Mouse (Mus musculus): ENCODE results near the gene Mycl. TPM values are rescaled to one million over a fixed set of nuclear protein-coding genes. Genes with fewer than 3 reads are reported as not detected.

Mycl gene
- total and polyA plus RNA-seq, 3 experiments: not detected

GRCm38 (mm10) chr4:123014501-123015282, 19.2 kb downstream of the Mycl start:
- Histone ChIP-seq H3K27ac (ENCODE audit: control insufficient read depth, low read depth, low read length) (no peak overlapping the region), H3K9ac (ENCODE audit: control insufficient read depth, low read depth, low read length, poor library complexity, severe bottlenecking) (no peak overlapping the region), H3K79me2 (ENCODE audit: control insufficient read depth, insufficient read depth, low read length, poor library complexity) (peaks cover 30% of the 10 kb centered on the region), H3K4me3 (ENCODE audit: control insufficient read depth in 1 of 2, insufficient read depth in 1 of 2, low read depth in 2 of 2, low read length in 2 of 2) (no peak overlapping the region), H3K9me3 (replicated peaks; ENCODE audit: insufficient read depth, low read length) (no peaks in the 10 kb centered on the region), H3K27me3 (ENCODE audit: control insufficient read depth in 1 of 2, insufficient read depth in 2 of 2, low read length in 2 of 2) (0 out of 4 replicates have a peak, but pooled peaks cover 0 to 1% of the 10 kb centered on the region in 2 experiments), H3K36me3 (ENCODE audit: control insufficient read depth in 1 of 2, insufficient read depth in 2 of 2, low read length in 2 of 2) (peaks cover 1 to 13% of the 10 kb centered on the region in 2 experiments; a peak in 3 of 4 replicates), H3K4me1 (ENCODE audit: control insufficient read depth in 1 of 2, insufficient read depth in 2 of 2, low read length in 2 of 2) (peaks cover 5% of the 10 kb centered on the region in 2 experiments; a peak in 2 of 4 replicates)
- DNase-seq (ENCODE audit: low read depth, low spot score): no peak
- TF ChIP-seq USF1 (IDR thresholded peaks at IDR 0.05; ENCODE audit: low read depth, low read length) (no peak), CHD2 (IDR thresholded peaks at IDR 0.05; ENCODE audit: low read length) (no peak), CHD1 (IDR thresholded peaks at IDR 0.05; ENCODE audit: low read depth, low read length) (no peak), MAZ (IDR thresholded peaks at IDR 0.05; ENCODE audit: low read depth, low read length) (no peak), MAX (IDR thresholded peaks at IDR 0.05; ENCODE audit: low read length) (no peak)

- peak within 1 kb of the TSS; percentile 74 for H3K9ac ChIP-seq (ENCODE audit: control insufficient read depth, low read depth, low read length, poor library complexity, severe bottlenecking)
- TF ChIP-seq POLR2AphosphoS5 (IDR thresholded peaks at IDR 0.05; ENCODE audit: borderline replicate concordance, low read depth, low read length) (no peak), POLR2AphosphoS2 (IDR thresholded peaks at IDR 0.05; ENCODE audit: low read length) (peak; percentile 67; the same call in 1 of the 2 replicates), ZKSCAN1 (IDR thresholded peaks at IDR 0.05; ENCODE audit: low read depth, low read length) (no peak), POLR2A (IDR thresholded peaks at IDR 0.05; ENCODE audit: control insufficient read depth in 1 of 2, insufficient read depth in 1 of 2, low read depth in 1 of 2, low read length in 2 of 2, poor library complexity in 1 of 2) (peak; percentile 81 to 95), HCFC1 (IDR thresholded peaks at IDR 0.05; ENCODE audit: low read depth, low read length) (peak; percentile 79), EP300 (IDR thresholded peaks at IDR 0.05; ENCODE audit: low read depth in 1 of 2, low read length in 2 of 2) (no peak), SIN3A (IDR thresholded peaks at IDR 0.05; ENCODE audit: low read length) (peak; percentile 84), UBTF (IDR thresholded peaks at IDR 0.05; ENCODE audit: borderline replicate concordance, insufficient read depth, low read depth, low read length) (no peak), RCOR1 (IDR thresholded peaks at IDR 0.05; ENCODE audit: low read depth, low read length) (no peak), ZNF384 (IDR thresholded peaks at IDR 0.05; ENCODE audit: low read depth, low read length) (no peak), MYB (IDR thresholded peaks at IDR 0.05; ENCODE audit: low read depth, low read length) (no peak), MXI1 (IDR thresholded peaks at IDR 0.05; ENCODE audit: low read depth, low read length) (peak; percentile 95), NRF1 (IDR thresholded peaks at IDR 0.05; ENCODE audit: insufficient read depth, low read depth, low read length, poor library complexity, severe bottlenecking) (peak; percentile 86), CHD2 (IDR thresholded peaks at IDR 0.05; ENCODE audit: low read length) (no peak), GABPA (IDR thresholded peaks at IDR 0.05; ENCODE audit: low read depth, low read length) (no peak), ZMIZ1 (IDR thresholded peaks at IDR 0.05; ENCODE audit: low read depth, low read length) (0 out of 2 replicates have a peak, but pooled peaks have one; percentile 51), NELFE (IDR thresholded peaks at IDR 0.05; ENCODE audit: low read depth, low read length) (peak; percentile 89), ELF1 (IDR thresholded peaks at IDR 0.05; ENCODE audit: low read depth, low read length) (peak; percentile 80), GATA1 (IDR thresholded peaks at IDR 0.05; ENCODE audit: low read depth, low read length) (no peak), TBP (IDR thresholded peaks at IDR 0.05; ENCODE audit: low read depth, low read length) (peak; percentile 82), CHD1 (IDR thresholded peaks at IDR 0.05; ENCODE audit: low read depth, low read length) (no peak), MAX (IDR thresholded peaks at IDR 0.05; ENCODE audit: low read length) (peak; percentile 78), MAZ (IDR thresholded peaks at IDR 0.05; ENCODE audit: low read depth, low read length) (no peak), MAFK (IDR thresholded peaks at IDR 0.05; ENCODE audit: borderline replicate concordance, low read depth, low read length) (no peak), CTCF (IDR thresholded peaks at IDR 0.05 in 2 of 3, conservative IDR thresholded peaks at IDR 0.05 in 1 of 3; ENCODE audit: control insufficient read depth in 1 of 3, insufficient read depth in 1 of 3, low read depth in 2 of 3, low read length in 3 of 3, poor library complexity in 1 of 3, severe bottlenecking in 1 of 3) (no peak), MYC (IDR thresholded peaks at IDR 0.05; ENCODE audit: low read depth, low read length) (peak; percentile 82), USF2 (IDR thresholded peaks at IDR 0.05; ENCODE audit: borderline replicate concordance in 1 of 2, insufficient read depth in 1 of 2, low read depth in 1 of 2, low read length in 2 of 2) (no peak), ETS1 (IDR thresholded peaks at IDR 0.05; ENCODE audit: low read depth, low read length) (no peak)
Measured at GRCm38 (mm10) chr4:123016451-123016957, 21.1 kb downstream of the Mycl start, which contains the start of gene Trit1. Gene Trit1 (plus strand): TSS chr4:123016597.

More at GRCm38 (mm10) chr4:123016451-123016957, 21.1 kb downstream of the Mycl start, which contains the start of gene Trit1:
- Histone ChIP-seq H3K4me1 (ENCODE audit: control insufficient read depth in 1 of 2, insufficient read depth in 2 of 2, low read length in 2 of 2) (peaks cover 5% of the 10 kb centered on the region in 2 experiments; a peak in 2 of 4 replicates), H3K36me3 (ENCODE audit: control insufficient read depth in 1 of 2, insufficient read depth in 2 of 2, low read length in 2 of 2) (peaks cover 9 to 13% of the 10 kb centered on the region in 2 experiments; a peak in 3 of 4 replicates), H3K9me3 (replicated peaks; ENCODE audit: insufficient read depth, low read length) (no peaks in the 10 kb centered on the region), H3K79me2 (ENCODE audit: control insufficient read depth, insufficient read depth, low read length, poor library complexity) (peaks cover 45% of the 10 kb centered on the region), H3K27me3 (ENCODE audit: control insufficient read depth in 1 of 2, insufficient read depth in 2 of 2, low read length in 2 of 2) (no peaks in the 10 kb centered on the region), H3K27ac (ENCODE audit: control insufficient read depth, low read depth, low read length) (peak within 1 kb of the TSS; percentile 34), H3K4me3 (ENCODE audit: control insufficient read depth in 1 of 2, insufficient read depth in 1 of 2, low read depth in 2 of 2, low read length in 2 of 2) (peak within 1 kb of the TSS; percentile 68 to 92)
- DNase-seq (ENCODE audit: low read depth, low spot score): peak; percentile 96
